In the genomic region with DNA sequence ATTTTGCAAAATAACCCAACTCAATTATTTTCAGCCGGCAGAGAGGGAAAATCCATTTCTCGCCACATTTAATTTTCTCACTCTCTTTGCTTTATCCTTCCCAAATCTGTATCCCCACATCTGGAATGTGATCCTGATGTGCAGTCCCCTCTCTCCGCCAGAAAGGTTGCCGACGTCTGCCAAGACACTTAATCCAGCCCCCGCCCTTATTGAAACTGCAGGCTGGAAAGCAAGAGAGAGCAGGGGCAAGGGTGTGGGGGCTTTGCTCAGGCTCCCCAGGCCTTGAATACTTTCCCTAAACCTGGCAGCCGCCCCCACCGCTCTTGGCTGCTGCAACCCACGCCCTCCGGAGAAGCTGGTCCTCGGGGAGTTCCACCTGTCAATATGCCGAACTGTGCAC, we compare ENCODE assay signal across 13 mouse cellular contexts.
"Had no signal": no experiment of that assay in that cellular context is flagged by ENCODE, and none has a peak within 500 bp of the region (broad histone marks: within the 10 kb centered on the region; RNA-seq: fewer than 3 reads in every experiment).

No protein-coding gene starts in this region.

- H3K9ac ChIP-seq: kidney, embryonic 15.5 days; liver, embryonic 12.5 days; lung, embryonic 14.5 days; midbrain, embryonic 12.5 days had no signal

- H3K9me3 ChIP-seq: kidney, embryonic 15.5 days; liver, embryonic 12.5 days; midbrain, embryonic 12.5 days had no signal

- H3K27me3 ChIP-seq: kidney, embryonic 15.5 days had no signal

- H3K4me2 ChIP-seq: kidney, embryonic 15.5 days; liver, embryonic 12.5 days; lung, embryonic 14.5 days; midbrain, embryonic 12.5 days had no signal

- H3K27ac ChIP-seq: kidney, embryonic 15.5 days; left cerebral cortex, adult 2 months; liver, embryonic 12.5 days; midbrain, embryonic 12.5 days had no signal

- H3K36me3 ChIP-seq: kidney, embryonic 15.5 days; liver, embryonic 12.5 days; midbrain, embryonic 12.5 days had no signal

- ATAC-seq: liver, embryonic 12.5 days had no signal

- H3K4me3 ChIP-seq: kidney, embryonic 15.5 days; left cerebral cortex, adult 2 months; liver, embryonic 12.5 days; megakaryocyte, embryonic 14.5 days; midbrain, embryonic 12.5 days had no signal

- DNase-seq: kidney, adult 2 months; kidney, postnatal 14 days; lung, embryonic 14.5 days; lung, postnatal 10 days; lung, postnatal 4 days; right cerebral cortex, postnatal 14 days; thymus, adult 2 months; thymus, postnatal 25 days had no signal

- H3K4me1 ChIP-seq: liver, embryonic 12.5 days; megakaryocyte, embryonic 14.5 days had no signal
